Mouse (Mus musculus) B cell, adult 2 months (primary cell): Measurements from ENCODE around the gene Arhgef3.
"Not testable (repeated sequence)": the region's sequence is repeated elsewhere in the genome, so short reads cannot be mapped to it uniquely, and the experiment has no call there.

Experiments used
- DNase-seq, 2 experiments: peaks; one replicate each; pipeline ENCODE4 v3.0.0; 2022

Arhgef3 gene

GRCm38 (mm10) chr14:27234270-27234840 lies 119.7 kb downstream of the Arhgef3 start:
- peak; percentile 21 to 22 for DNase-seq

- no peak for DNase-seq
Observed at GRCm38 (mm10) chr14:27235897-27236553, 121.3 kb downstream of the Arhgef3 start.

GRCm38 (mm10) chr14:27237522-27238187 lies 123.0 kb downstream of the Arhgef3 start:
- DNase-seq = peak; percentile 66 to 67

GRCm38 (mm10) chr14:27238600-27239118 lies 124.0 kb downstream of the Arhgef3 start:
- DNase-seq = no peak

GRCm38 (mm10) chr14:27239551-27240091 lies 124.9 kb downstream of the Arhgef3 start:
- no peak for DNase-seq

- no peak for DNase-seq
Observed at GRCm38 (mm10) chr14:27242253-27242652, 127.6 kb downstream of the Arhgef3 start.

GRCm38 (mm10) chr14:27242769-27243168 lies 128.1 kb downstream of the Arhgef3 start:
- no peak for DNase-seq

GRCm38 (mm10) chr14:27243585-27243984 lies 128.9 kb downstream of the Arhgef3 start:
- DNase-seq = no peak

- no peak for DNase-seq
Observed at GRCm38 (mm10) chr14:27244898-27245297, 130.2 kb downstream of the Arhgef3 start.

GRCm38 (mm10) chr14:27246424-27246823 lies 131.7 kb downstream of the Arhgef3 start:
- no peak for DNase-seq

GRCm38 (mm10) chr14:27246948-27247347 lies 132.2 kb downstream of the Arhgef3 start:
- not testable (repeated sequence) for DNase-seq

- DNase-seq = peak in 1 of 2 experiments; percentile 17
Observed at GRCm38 (mm10) chr14:27249121-27249520, 134.4 kb downstream of the Arhgef3 start.

- no peak for DNase-seq
Observed at GRCm38 (mm10) chr14:27250281-27250789, 135.6 kb downstream of the Arhgef3 start.

- peak; percentile 41 to 42 for DNase-seq
Observed at GRCm38 (mm10) chr14:27253391-27253790, 138.7 kb downstream of the Arhgef3 start.

- no peak for DNase-seq
Observed at GRCm38 (mm10) chr14:27262349-27262748, 147.7 kb downstream of the Arhgef3 start.

- no peak for DNase-seq
Observed at GRCm38 (mm10) chr14:27266601-27267000, 151.9 kb downstream of the Arhgef3 start.

GRCm38 (mm10) chr14:27268137-27268536 lies 153.4 kb downstream of the Arhgef3 start:
- peak; percentile 17 for DNase-seq

- DNase-seq = no peak
Observed at GRCm38 (mm10) chr14:27268986-27269700, 154.4 kb downstream of the Arhgef3 start.

- no peak for DNase-seq
Observed at GRCm38 (mm10) chr14:27269836-27270235, 155.1 kb downstream of the Arhgef3 start.

GRCm38 (mm10) chr14:27270466-27270865 lies 155.8 kb downstream of the Arhgef3 start:
- DNase-seq = no peak

- DNase-seq = no peak
Observed at GRCm38 (mm10) chr14:27271371-27272071, 156.8 kb downstream of the Arhgef3 start.
